Mouse (Mus musculus): ENCODE measurements around the gene Pdzd8.
A peak's percentile ranks its signal among the peaks of the same experiment; 100 is the strongest.

The Pdzd8 gene

DNA sequence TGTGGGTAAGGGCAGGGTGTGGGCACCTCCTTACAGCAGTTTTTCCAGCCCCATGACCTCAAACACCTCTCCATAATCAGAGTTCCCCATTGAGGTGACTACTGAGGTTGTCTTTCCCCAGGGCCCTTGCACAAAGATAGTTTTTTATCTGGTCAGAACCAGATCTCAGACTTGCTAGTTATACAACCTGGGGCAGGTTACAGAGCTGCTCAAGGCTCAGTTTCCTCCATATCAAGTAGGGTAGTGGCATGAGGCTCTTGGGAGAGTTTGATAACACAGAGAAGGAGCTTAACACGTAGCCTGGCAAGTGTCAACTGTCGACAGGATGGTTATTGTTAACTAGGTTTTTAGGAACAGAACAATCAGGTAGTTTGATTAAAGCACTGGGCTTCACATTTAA lies 9.3 kb upstream of the Pdzd8 start:
- DNase-seq (ENCODE audit: low read depth, low spot score): no peak

DNA sequence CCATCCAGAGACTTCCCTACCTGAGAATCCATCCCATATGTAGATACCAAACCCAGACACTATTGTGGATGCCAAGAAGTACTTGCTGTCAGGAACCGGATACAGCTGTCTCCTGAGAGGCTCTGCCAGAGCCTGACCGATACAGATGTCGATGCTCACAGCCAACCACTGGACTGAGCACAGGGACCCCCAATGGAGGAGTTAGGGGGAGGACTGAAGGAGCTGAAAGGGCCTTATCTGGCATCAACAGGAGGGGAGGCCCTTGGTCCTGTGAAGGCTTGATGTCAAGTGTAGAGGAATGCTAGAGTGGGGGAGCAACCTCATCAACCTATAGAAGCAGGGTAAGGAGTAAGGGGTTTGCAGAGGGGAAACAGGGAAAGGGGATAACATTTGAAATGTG lies 7.2 kb upstream of the Pdzd8 start:
- no peak for DNase-seq (ENCODE audit: low read depth, low spot score)

GRCm38 (mm10) chr19:59351151-59351889 lies 5.7 kb upstream of the Pdzd8 start:
- no peak for DNase-seq (ENCODE audit: low read depth, low spot score)

DNA sequence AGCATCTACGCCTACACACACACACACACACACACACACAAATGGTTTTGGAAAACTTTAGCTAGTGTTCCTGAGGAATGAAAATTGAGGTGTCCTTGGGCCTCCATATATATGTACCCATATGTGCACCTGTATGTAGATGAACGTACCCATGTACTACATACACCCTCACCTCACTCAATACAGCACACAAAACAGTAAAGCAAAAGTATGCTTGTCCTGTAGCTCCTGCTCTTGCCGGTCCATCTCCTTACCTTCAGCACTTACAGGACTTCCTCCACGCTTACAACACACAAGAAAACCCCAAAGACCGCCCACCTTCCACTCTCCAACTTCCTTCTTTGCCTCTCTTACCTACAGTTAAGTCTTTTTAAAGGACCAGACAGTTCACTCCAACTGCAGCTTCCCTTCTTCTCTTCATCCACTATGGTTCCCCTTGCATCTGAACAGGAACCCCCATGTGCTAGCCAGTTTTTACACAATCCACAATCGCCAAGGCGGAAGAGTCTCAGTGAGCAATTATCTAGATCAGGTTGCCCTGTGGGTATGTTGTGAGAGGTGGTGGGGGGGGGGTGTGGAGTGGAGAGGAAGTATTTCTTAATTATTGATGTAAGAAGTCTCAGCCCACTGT lies 4.8 kb upstream of the Pdzd8 start:
- no peak for DNase-seq (ENCODE audit: low read depth, low spot score)

DNA sequence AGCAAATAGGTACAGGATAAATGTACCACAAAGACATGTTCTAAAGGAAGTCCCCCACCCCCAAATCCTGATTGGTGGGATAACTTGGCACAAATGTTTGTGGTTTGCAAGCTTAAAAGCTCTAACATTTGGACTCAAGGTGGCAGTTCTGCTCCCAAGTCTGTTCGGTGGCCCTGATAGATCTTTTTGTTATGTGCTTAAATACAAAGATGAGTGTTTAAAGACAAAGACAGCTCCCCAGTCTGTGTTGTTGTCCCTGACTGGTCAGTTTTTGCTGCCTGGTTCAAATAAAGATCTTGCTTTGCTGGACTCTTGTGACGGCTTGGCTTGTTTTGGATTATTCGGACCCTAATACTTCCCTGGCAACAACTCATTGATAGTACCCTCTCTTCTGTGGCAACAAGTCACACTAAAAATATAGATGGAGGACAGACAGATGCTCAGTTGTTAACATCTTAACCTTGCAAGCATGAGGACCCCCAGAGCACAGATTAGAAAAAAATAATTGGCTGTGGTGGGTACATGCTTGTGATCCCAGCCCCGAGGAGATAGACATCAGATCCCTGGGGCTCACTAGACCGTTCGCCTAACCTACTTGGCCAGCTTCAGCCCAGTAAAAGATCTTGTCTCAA lies 3.9 kb upstream of the Pdzd8 start:
- DNase-seq (ENCODE audit: low read depth, low spot score): no peak

DNA sequence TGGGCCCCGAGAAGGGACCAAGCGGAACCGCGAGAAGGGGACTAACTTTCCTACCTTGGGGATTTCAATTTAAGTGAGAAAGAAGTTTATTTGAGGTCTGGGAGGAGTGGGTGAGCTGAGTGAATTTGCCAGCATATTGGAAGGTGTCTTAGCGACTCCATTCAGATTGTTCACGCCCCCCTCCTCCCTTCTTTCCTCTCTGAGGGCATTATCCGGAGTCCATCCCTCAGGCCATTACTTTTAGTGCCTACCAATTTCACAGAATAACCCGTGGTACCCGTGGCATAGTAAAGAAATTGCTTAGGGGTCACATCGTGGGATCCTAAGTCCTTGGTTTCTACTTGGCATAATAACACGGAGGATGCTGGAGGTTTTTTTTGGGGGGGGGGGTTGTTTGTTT lies 745 bp upstream of the Pdzd8 start:
- no peak for DNase-seq (ENCODE audit: low read depth, low spot score)

- DNase-seq (ENCODE audit: low read depth, low spot score): peak; percentile 21
Observed at GRCm38 (mm10) chr19:59345081-59345657, 411 bp downstream of the Pdzd8 start.

GRCm38 (mm10) chr19:59344304-59344711 lies 1.3 kb downstream of the Pdzd8 start:
- no peak for DNase-seq (ENCODE audit: low read depth, low spot score)

GRCm38 (mm10) chr19:59342964-59343363 lies 2.6 kb downstream of the Pdzd8 start:
- DNase-seq (ENCODE audit: low read depth, low spot score): no peak

DNA sequence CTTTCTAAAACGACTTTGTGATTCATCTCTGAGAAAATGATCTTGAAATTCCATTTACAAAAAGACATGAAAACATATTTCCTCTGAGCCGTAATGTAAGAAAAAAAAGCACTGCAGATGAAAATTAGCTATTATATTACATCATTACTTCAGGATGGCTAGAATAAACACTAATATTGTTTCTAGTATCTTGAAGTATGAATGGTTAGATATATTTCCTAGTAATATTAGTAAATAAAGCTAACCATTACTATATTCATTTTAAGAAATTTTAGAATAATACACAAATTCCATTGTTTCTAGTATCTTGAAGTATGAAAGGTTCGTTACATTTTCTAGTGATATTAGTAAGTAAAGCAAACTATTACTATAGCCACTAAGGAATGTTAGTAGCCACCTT lies 5.7 kb downstream of the Pdzd8 start:
- DNase-seq (ENCODE audit: low read depth, low spot score): no peak

- no peak for DNase-seq (ENCODE audit: low read depth, low spot score)
Observed at GRCm38 (mm10) chr19:59337872-59338681, 7.5 kb downstream of the Pdzd8 start.

DNA sequence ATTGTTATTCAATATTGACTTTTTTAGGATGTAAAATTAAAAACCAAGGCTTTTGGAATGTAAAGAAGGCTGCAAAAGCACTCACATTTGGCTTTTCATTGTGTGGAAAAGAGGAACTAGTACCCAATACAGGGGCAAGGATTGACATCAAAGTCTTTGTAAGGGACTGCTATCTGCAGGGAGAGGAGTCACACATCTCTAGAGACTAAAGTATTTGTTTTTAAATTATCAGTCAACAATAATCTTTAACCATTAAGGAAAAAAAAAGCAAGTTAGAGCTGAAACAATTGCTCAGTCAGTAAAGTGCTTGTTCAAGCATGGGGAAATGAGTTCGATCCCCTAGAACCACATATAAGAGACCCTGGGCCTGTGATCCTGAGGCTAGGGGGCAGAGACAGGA lies 8.9 kb downstream of the Pdzd8 start:
- DNase-seq (ENCODE audit: low read depth, low spot score): no peak

GRCm38 (mm10) chr19:59330816-59331225 lies 14.8 kb downstream of the Pdzd8 start:
- no peak for DNase-seq (ENCODE audit: low read depth, low spot score)

DNA sequence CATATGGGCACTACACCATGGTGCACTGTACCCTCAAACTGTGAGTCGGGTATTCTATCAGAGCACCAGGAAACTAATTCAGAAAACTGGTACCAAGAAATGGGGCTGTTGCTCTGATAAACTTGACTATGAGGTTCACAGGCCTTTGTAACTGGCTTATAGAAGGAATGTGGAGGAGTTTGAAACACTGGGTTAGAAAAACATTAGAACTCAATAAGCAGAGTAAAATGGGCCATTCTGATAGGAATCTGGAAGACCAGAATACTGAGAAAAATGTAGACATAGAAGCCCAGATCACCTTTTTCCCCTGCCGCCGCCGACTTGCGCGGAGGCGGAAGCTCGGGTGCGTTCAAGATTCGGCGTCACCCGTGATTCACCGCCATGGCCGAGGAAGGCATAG lies 23.6 kb downstream of the Pdzd8 start, which contains the start of gene Rps12-ps3:
Gene Rps12-ps3 (plus strand): TSS at position 301 of the 400 bp plus-strand sequence.
- DNase-seq (ENCODE audit: low read depth, low spot score): no peak

GRCm38 (mm10) chr19:59316571-59316970 lies 29.0 kb downstream of the Pdzd8 start:
- no peak for DNase-seq (ENCODE audit: low read depth, low spot score)

- DNase-seq (ENCODE audit: low read depth, low spot score): no peak
Observed at GRCm38 (mm10) chr19:59315308-59315707, 30.3 kb downstream of the Pdzd8 start.

GRCm38 (mm10) chr19:59292183-59292839 lies 53.3 kb downstream of the Pdzd8 start:
- no peak for DNase-seq (ENCODE audit: low read depth, low spot score)

GRCm38 (mm10) chr19:59289811-59290210 lies 55.8 kb downstream of the Pdzd8 start:
- no peak for DNase-seq (ENCODE audit: low read depth, low spot score)

DNA sequence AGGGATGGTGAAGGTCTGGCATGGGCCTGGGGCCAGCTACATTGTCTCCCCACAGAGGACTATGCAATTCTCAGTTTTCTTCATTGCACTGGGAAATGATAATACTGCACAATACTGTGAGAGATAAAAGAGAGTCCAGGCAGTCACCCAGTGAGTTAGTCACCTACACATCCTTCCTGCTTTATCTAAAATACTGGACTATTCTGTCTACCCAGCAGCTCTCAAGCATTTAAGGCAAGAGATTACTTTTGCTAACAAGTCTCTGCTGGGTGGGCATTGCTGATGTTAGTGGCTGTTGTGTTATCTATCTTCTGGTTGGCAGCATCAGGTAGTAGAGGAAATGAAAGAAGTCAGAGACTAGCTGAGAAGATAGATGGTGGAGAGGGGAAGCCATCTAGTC lies 56.5 kb downstream of the Pdzd8 start:
- no peak for DNase-seq (ENCODE audit: low read depth, low spot score)

- DNase-seq (ENCODE audit: low read depth, low spot score): no peak
Observed at GRCm38 (mm10) chr19:59282001-59282400, 63.6 kb downstream of the Pdzd8 start.

GRCm38 (mm10) chr19:59280841-59281240 lies 64.7 kb downstream of the Pdzd8 start:
- DNase-seq (ENCODE audit: low read depth, low spot score): no peak

Data from retina, postnatal 7 days (tissue).